Mouse (Mus musculus) T-helper 17 cell (primary cell): ENCODE results near the gene Acot7.

ENCODE experiments used
- in situ Hi-C, 2 experiments: fragments of 300-600 bp; cut with MboI, MseI; formaldehyde crosslinking; loops; 1 replicate in 1 of 2; 2 replicates in 1 of 2; pipeline ENCODE4 v1.15.1; 2025; ENCODE audit warnings: high pct_unique_total_duplicates in 2 of 2

Acot7 gene

GRCm38 (mm10) chr4:152201492-152201891 lies 23.6 kb downstream of the Acot7 start:
- in situ Hi-C loops = no loop called here

GRCm38 (mm10) chr4:152202418-152202817 lies 24.5 kb downstream of the Acot7 start:
- in situ Hi-C loops = no loop called here

GRCm38 (mm10) chr4:152202905-152203304 lies 25.0 kb downstream of the Acot7 start:
- in situ Hi-C loops = no loop called here

GRCm38 (mm10) chr4:152204663-152205062 lies 26.7 kb downstream of the Acot7 start:
- in situ Hi-C loops = no loop called here

GRCm38 (mm10) chr4:152206199-152206598 lies 28.3 kb downstream of the Acot7 start:
- in situ Hi-C loops = no loop called here

DNA sequence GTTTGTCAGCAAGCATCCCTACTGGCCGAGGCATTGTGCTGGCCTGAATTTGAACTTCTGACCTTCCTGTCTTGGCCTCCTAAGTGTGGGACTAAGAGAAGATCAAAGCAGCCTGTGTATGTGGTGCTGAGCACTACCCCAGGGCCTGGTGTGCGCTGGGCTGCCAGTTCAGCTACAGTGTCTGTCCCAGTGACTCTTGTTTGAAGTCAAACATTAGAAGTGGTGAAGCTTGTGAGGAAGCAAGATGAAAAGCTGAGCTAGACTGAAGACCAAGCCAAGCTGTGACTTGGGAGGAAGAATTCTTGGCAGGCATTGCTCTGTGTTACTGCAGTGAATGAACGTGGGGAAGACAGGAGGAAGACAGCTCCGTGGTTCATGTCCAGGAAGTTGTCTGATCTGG lies 31.7 kb downstream of the Acot7 start:
- in situ Hi-C loops = loop anchor here (5.0 kb wide), 3 partner anchors 32 to 53 kb away; partner anchors contain the start of gene Acot7 (in 1 of the 2)

- in situ Hi-C loops = loop anchor here (5.0 kb wide), 3 partner anchors 35 to 50 kb away; partner anchors contain the start of gene Acot7 (in 1 of the 2)
Measured at GRCm38 (mm10) chr4:152212091-152212505, 34.2 kb downstream of the Acot7 start.

DNA sequence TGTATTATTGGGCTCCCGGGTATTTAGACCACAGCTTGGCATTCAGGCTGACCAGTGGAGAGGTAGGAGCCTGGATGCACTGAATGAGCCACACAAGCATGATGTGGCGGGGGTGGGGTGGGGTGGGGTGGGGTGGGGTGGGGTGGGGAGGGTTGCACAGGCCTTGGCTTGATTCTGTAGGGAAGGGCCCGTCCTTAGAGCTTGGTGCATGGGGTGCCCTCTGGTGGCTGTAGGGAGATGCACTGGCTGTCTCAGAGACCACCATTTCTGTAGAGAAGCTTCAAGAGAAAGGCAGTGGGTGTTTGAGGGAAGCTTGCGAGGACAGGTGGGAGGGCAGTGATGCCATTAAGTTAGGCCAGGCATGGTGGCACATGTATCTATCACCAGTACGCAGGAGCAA lies 34.6 kb downstream of the Acot7 start:
- in situ Hi-C loops = loop anchor here (5.0 kb wide), 3 partner anchors 35 to 50 kb away; partner anchors contain the start of gene Acot7 (in 1 of the 2)

- in situ Hi-C loops = loop anchor here (5.0 kb wide), 3 partner anchors 36 to 49 kb away; partner anchors contain the start of gene Acot7 (in 1 of the 2)
Measured at GRCm38 (mm10) chr4:152212974-152213373, 35.0 kb downstream of the Acot7 start.

GRCm38 (mm10) chr4:152213760-152214480 lies 36.0 kb downstream of the Acot7 start:
- in situ Hi-C loops = loop anchor here (5.0 kb wide), 3 partner anchors 37 to 48 kb away; partner anchors contain the start of gene Acot7 (in 1 of the 2)

- in situ Hi-C loops = loop anchor here (5.0 kb wide), 3 partner anchors 38 to 47 kb away; partner anchors contain the start of gene Acot7 (in 1 of the 2)
Measured at GRCm38 (mm10) chr4:152214871-152215415, 37.0 kb downstream of the Acot7 start.

GRCm38 (mm10) chr4:152219591-152219990 lies 41.7 kb downstream of the Acot7 start:
- in situ Hi-C loops = no loop called here

DNA sequence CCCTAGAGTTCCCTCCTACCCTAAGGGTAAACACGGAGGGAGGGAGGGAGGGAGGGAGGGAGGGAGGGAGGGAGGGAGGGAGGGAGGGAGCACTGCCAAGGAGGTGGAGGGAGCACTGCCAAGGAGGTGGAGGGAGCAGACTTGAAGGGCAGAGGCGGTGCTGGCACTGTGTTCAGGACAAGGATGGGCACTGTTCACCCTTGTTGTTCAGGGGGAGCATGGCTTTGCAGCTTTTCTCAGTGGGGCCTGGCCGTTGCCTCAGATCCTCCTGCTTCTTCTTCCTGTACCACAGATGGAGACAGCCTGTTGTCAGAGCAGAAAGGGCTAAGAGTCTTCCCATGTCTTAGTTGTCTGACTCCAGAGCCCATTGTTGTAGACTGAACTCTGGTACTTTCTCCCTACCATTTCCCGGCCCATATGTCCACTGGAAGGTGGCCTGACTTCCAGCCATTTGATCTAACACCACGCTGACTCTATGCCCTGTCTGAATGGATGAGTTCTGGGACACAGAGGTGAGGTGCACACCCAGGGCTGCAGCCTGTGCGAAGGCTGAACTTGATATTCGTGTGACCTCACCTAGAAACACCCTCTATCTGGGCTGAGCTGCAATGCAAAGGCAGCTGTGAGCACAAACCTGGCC lies 43.0 kb downstream of the Acot7 start:
- in situ Hi-C loops = no loop called here

- in situ Hi-C loops = no loop called here
Measured at GRCm38 (mm10) chr4:152221411-152221887, 43.5 kb downstream of the Acot7 start.

- in situ Hi-C loops = no loop called here
Measured at GRCm38 (mm10) chr4:152222111-152222510, 44.2 kb downstream of the Acot7 start.

GRCm38 (mm10) chr4:152222513-152222912 lies 44.6 kb downstream of the Acot7 start:
- in situ Hi-C loops = no loop called here

GRCm38 (mm10) chr4:152224156-152224555 lies 46.2 kb downstream of the Acot7 start:
- in situ Hi-C loops = no loop called here

- in situ Hi-C loops = loop anchor here in 1 of 2 experiments (5.0 to 25.0 kb wide), 2 partner anchors 55 to 1260 kb away; partner anchors contain the start of gene Ajap1
Measured at GRCm38 (mm10) chr4:152226901-152227486, 49.1 kb downstream of the Acot7 start.

GRCm38 (mm10) chr4:152227749-152228527 lies 50.0 kb downstream of the Acot7 start:
- in situ Hi-C loops = loop anchor here in 1 of 2 experiments (5.0 to 25.0 kb wide), 2 partner anchors 54 to 1259 kb away; partner anchors contain the start of gene Ajap1

DNA sequence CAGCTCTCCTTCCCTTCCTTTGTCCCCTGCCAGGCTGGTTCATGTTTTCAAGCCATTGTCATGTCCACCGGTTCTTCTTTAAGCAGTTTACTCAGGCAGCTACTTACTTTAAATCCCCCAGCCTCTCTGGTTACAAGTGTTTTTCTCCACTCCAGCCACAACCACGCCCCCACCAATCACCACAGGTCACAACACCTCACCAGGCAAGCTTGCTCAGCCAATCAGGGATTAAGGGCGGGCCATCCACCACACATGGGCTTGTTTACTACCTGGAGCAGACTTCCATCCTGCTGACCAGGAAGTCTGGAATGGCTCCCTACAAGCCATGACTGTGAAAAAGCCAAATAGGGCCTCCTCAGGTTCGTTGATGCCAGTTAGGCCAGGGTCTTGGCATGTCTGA lies 52.4 kb downstream of the Acot7 start:
- in situ Hi-C loops = loop anchor here in 1 of 2 experiments (25.0 kb wide), 1 partner anchor 1257 kb away; the partner anchor contains the start of gene Ajap1
